Mouse (Mus musculus) midbrain, embryonic 12.5 days (tissue): ENCODE measurements at regions not wholly inside any gene's neighbourhood (a gene's known extent, or its start where the extent isn't known, plus 50 kb on each side); places are given as distances from the start of the nearest gene placed in this dataset.

Experiments used
- ATAC-seq: fragments of 200-750 bp; cut with Nextera tagmentation; 2 replicates; pipeline ENCODE4 v1.8.0; 2017; ENCODE audit warnings: low read depth, moderate TSS enrichment, moderate library complexity; ENCODE audit not compliant: low FRiP score
- H3K27ac ChIP-seq: fragments of 300-500 bp; sonication (generic); replicated peaks from 2 replicates; pipeline ENCODE4 v1.5.1; 2016; ENCODE audit warnings: mild to moderate bottlenecking
- H3K27me3 ChIP-seq: fragments of 300-500 bp; sonication (generic); 2 replicates; pipeline ENCODE4 v1.6.1; 2016; ENCODE audit warnings: mild to moderate bottlenecking
- H3K36me3 ChIP-seq: fragments of 300-500 bp; sonication (generic); 2 replicates; pipeline ENCODE4 v1.6.1; 2016
- H3K4me1 ChIP-seq: fragments of 300-500 bp; sonication (generic); 2 replicates; pipeline ENCODE4 v1.6.1; 2016
- H3K4me2 ChIP-seq: fragments of 300-500 bp; sonication (generic); replicated peaks from 2 replicates; pipeline ENCODE4 v1.6.1; 2016; ENCODE audit warnings: mild to moderate bottlenecking, moderate library complexity
- H3K4me3 ChIP-seq: fragments of 300-500 bp; sonication (generic); 2 replicates; pipeline ENCODE4 v1.5.1; 2016; ENCODE audit warnings: mild to moderate bottlenecking
- H3K9ac ChIP-seq: fragments of 300-500 bp; sonication (generic); replicated peaks from 2 replicates; pipeline ENCODE4 v1.6.1; 2016; ENCODE audit warnings: mild to moderate bottlenecking, moderate library complexity
- H3K9me3 ChIP-seq: fragments of 300-500 bp; sonication (generic); 2 replicates; pipeline ENCODE4 v1.6.1; 2016; ENCODE audit warnings: mild to moderate bottlenecking
- WGBS: fragments of 180-500 bp; shearing (Covaris S2); methylation state at CpG from one replicate; pipeline ENCODE4 v1.1.7; 2016; 5-methylcytosine and 5-hydroxymethylcytosine counted together

DNA sequence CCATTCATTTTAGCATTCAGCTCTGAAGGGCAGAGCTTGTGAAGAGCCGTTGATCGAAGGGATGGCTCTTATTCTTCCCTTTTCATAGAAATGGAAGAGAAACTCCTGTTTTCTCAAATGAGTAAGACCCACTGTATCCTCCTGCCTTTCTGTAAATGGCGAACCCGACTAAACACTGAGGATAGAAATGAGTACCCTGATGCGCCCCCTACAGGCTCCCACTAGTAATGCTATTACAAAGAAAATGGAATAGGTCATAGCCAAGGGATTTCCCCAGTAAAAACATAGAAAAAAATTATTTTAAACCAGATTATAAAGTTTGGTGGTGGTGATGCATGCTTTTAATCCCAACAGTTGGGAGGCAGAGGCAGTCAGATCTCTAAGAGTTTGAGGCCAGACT is 162.1 kb downstream of the Etnk1 start:
- H3K4me1 ChIP-seq = peaks cover 5% of the 10 kb centered on the region
- H3K27ac ChIP-seq = no peak overlapping the region
- H3K4me2 ChIP-seq = no peak overlapping the region
- H3K4me3 ChIP-seq = no peak overlapping the region
- no peaks in the 10 kb centered on the region for H3K9me3 ChIP-seq
- H3K27me3 ChIP-seq = no peaks in the 10 kb centered on the region
- H3K36me3 ChIP-seq = no peaks in the 10 kb centered on the region
- 82% methylated on average over 5 of the region's 5 CpGs for WGBS
- ATAC-seq = no peak
- H3K9ac ChIP-seq = no peak overlapping the region

DNA sequence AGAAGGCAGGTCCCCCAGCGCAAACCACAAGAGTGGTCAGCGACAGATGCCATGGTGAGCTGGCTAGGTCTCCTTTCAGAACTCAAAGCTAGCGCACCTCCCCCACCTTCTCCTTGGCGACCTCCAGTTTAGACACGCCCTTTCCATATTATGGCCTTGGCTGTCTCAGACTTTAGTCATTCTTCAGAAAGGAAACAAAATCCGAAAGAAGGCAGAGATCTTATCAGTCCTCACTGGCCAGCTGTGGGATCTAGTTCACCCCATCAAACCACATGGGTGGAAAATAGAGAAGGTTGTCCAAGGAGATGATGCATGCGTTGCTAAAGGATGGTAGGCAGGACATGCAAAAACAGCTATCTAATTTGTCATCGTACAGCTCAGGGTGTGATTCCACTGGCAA is 166.5 kb downstream of the Etnk1 start:
- Histone ChIP-seq H3K36me3 (no peaks in the 10 kb centered on the region), H3K4me3 (no peak overlapping the region), H3K4me1 (no peaks in the 10 kb centered on the region), H3K27ac (no peak overlapping the region), H3K4me2 (no peak overlapping the region), H3K9me3 (no peaks in the 10 kb centered on the region), H3K9ac (no peak overlapping the region), H3K27me3 (no peaks in the 10 kb centered on the region)
- ATAC-seq = no peak
- WGBS = 92% methylated on average over 8 of the region's 8 CpGs

DNA sequence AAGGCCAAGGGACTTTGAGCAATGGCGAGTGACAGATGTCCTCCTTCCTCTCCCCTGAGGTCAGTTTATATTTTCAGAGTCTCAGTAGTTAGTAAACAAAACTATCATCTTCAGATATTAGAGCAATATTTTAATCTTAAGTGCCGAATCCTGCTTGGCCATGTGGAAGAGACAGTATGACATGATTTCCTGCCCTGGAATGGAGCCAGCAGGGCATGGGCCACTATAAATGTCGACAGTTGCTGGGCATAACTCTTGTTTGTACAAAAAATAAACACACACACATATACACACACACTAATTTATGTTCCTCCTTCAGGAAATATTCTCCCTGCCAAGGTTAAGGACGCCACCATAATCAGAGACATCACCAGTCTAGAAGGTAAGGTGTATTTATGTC is 169.6 kb downstream of the Etnk1 start:
- H3K4me1 ChIP-seq = no peaks in the 10 kb centered on the region
- no peaks in the 10 kb centered on the region for H3K9me3 ChIP-seq
- no peak overlapping the region for H3K4me3 ChIP-seq
- H3K9ac ChIP-seq = no peak overlapping the region
- H3K27me3 ChIP-seq = no peaks in the 10 kb centered on the region
- 80% methylated on average over 4 of the region's 4 CpGs for WGBS
- H3K4me2 ChIP-seq = no peak overlapping the region
- no peak overlapping the region for H3K27ac ChIP-seq
- no peak for ATAC-seq
- no peaks in the 10 kb centered on the region for H3K36me3 ChIP-seq

DNA sequence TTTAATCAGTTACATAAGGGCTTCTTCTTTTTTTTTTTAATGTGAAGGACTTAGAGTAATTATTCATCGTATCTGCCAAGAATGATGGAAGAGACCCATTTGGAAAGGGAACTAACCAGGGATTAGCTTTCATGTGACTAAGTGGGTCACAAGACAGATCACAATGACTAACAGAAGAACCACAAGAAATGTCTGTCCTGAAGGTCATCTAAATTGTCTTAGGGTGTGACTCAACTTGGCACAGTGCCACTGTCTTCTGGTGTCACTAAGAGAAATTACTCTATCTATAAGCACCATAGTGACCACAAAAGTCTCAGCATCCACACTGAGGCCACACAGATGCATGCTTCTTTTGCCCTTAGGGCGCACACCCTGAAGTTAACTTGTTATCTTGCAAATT is 182.0 kb downstream of the Etnk1 start:
- ATAC-seq = no peak
- no peak overlapping the region for H3K4me2 ChIP-seq
- WGBS = 95% methylated on average over 2 of the region's 2 CpGs

DNA sequence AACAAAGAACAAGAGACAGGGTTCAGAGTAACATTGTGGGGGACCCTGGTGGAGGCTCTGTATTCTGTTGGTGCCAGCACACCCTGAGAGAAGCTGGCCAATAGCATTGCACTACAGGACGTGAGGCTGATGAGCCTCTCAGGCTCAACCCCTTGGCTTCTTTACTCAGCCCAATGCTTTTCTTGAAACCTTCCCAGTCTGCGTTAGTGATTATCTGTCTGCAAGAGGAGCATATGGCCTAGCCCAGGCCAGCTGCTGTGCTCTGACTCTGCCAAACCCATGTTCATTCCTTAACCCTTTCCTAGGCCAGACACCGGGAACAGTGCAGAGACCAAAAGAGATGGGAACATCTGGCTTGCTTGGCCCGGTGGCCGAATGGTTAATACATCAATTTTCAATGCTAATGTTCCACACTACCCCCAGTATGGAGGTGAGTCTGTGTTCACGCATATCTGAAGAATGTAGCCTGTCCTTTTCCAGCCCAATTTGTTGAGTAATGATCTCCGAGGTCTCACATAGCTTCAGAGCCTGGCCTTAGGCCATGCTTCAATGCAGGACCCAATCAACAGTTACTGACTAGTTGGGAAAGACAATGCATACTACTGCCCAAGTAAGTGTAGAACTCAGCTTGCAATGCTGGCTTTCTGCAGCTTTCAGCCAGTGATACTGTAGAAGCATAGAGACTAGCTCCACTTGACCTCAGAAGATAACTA is 192.5 kb downstream of the Etnk1 start:
- 70% methylated on average over 7 of the region's 7 CpGs for WGBS
- Histone ChIP-seq H3K27ac (no peak overlapping the region), H3K9me3 (no peaks in the 10 kb centered on the region)

More for the DNA sequence above, 182.0 kb downstream of the Etnk1 start:
- H3K27ac ChIP-seq = no peak overlapping the region
- no peaks in the 10 kb centered on the region for H3K27me3 ChIP-seq
- H3K4me1 ChIP-seq = no peaks in the 10 kb centered on the region
- H3K9ac ChIP-seq = no peak overlapping the region
- no peak overlapping the region for H3K4me3 ChIP-seq
- no peaks in the 10 kb centered on the region for H3K36me3 ChIP-seq
- no peaks in the 10 kb centered on the region for H3K9me3 ChIP-seq

DNA sequence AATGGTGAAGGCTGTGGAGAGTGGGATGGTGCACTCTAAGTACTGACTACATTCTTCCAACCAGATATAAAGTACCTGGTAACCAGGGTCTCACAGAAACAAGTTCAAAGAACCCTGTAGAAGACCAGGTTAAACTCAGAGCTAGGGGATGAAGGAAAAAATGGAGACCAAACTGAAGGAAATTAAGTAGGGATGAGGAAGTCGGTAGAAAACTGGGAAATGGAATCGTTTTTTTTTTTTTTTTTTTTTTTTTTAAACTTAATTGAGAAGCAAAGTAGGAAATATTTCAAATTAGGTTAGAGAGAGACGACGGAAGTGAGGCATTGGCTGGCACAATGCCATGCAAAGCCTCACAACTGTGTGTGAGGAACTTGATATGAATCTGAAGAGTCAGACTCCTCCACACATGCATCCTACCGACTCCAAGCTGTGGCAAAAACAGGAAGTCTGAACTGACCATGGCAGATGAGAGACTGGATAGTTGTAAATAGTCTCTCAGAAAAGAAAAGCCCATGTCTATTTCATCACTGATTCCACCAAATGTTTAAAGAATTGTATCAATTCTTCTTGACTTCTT is 194.2 kb downstream of the Etnk1 start:
- Histone ChIP-seq H3K4me2 (no peak overlapping the region), H3K9ac (no peak overlapping the region), H3K4me3 (no peak overlapping the region), H3K36me3 (no peaks in the 10 kb centered on the region), H3K27ac (no peak overlapping the region), H3K9me3 (no peaks in the 10 kb centered on the region), H3K27me3 (no peaks in the 10 kb centered on the region), H3K4me1 (no peaks in the 10 kb centered on the region)
- ATAC-seq = no peak
- 84% methylated on average over 5 of the region's 5 CpGs for WGBS

More for the DNA sequence above, 192.5 kb downstream of the Etnk1 start:
- Histone ChIP-seq H3K4me2 (no peak overlapping the region), H3K9ac (no peak overlapping the region), H3K36me3 (no peaks in the 10 kb centered on the region), H3K4me3 (no peak overlapping the region), H3K4me1 (no peaks in the 10 kb centered on the region), H3K27me3 (no peaks in the 10 kb centered on the region)
- ATAC-seq = peak; percentile 82

DNA sequence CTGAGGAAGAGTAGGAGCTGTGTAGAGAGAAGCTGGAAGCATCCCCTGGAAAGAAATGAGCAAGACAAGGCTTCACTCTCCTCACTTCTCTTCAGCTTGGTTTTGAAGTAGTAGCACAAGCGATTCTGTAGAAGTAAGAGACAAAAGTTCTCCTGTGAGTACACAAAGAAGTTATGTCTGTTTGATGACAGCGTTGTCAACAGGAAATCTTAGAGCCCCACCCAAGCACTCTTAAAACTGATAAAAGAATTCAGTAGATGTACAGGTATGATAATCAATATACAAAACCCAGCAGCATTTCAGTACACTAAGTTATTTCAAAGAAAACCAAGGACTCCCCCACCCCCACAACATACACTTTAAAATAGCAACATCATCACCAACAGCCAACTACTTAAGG is 194.9 kb downstream of the Etnk1 start:
- Histone ChIP-seq H3K9ac (no peak overlapping the region), H3K27me3 (no peaks in the 10 kb centered on the region), H3K4me3 (no peak overlapping the region), H3K4me2 (no peak overlapping the region), H3K9me3 (no peaks in the 10 kb centered on the region), H3K27ac (no peak overlapping the region), H3K36me3 (no peaks in the 10 kb centered on the region), H3K4me1 (no peaks in the 10 kb centered on the region)
- WGBS = 98% methylated on average over 2 of the region's 2 CpGs
- ATAC-seq = no peak

DNA sequence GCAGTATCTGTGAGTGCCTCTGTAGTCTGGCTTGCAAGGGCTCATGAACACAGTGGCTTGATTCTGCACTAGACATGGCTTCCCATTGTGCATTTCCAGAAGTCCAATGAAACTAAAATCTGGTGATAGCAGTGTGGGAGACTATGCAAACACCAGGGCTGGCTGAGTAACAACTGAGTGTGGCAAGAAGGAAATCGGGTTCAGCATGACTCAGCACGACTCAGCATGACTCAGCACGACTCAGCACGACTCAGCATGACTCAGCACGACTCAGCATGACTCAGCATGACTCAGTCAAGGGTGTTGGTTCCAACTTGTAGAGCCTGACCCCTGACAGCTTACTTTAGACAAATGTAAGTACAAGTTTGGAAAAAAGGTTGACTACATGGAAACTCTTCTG is 198.8 kb downstream of the Etnk1 start:
- no peak for ATAC-seq
- H3K9me3 ChIP-seq = no peaks in the 10 kb centered on the region
- no peak overlapping the region for H3K27ac ChIP-seq
- no peak overlapping the region for H3K4me3 ChIP-seq
- H3K4me2 ChIP-seq = no peak overlapping the region
- H3K27me3 ChIP-seq = no peaks in the 10 kb centered on the region
- peaks cover 8% of the 10 kb centered on the region; the same call in 1 of the 2 replicates for H3K4me1 ChIP-seq
- no peaks in the 10 kb centered on the region for H3K36me3 ChIP-seq
- 90% methylated on average over 5 of the region's 5 CpGs for WGBS
- no peak overlapping the region for H3K9ac ChIP-seq

DNA sequence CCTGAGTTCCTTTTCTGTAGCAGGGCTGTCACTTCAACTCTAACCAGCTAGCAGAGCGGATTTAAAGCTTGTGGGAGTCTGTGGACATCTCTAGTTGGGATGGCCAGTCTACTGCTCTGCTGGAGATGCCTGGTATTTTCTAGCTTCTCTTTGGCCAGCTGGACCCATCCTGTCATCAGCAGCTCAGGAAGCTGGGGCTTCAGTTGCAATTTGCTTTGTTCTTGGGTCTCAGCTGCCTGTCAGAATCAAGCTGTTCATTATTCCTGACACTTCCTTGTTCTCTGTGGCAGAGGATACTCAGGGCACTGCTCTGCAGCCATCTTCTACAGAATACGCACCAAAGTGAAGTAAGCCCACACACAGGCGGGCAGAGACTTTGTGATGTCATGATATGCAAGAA is 200.8 kb downstream of the Etnk1 start:
- Histone ChIP-seq H3K27ac (0 out of 2 replicates have a peak overlapping the region, but pooled peaks have one; percentile 3), H3K9me3 (no peaks in the 10 kb centered on the region), H3K4me1 (peaks cover 17% of the 10 kb centered on the region), H3K9ac (no peak overlapping the region), H3K4me3 (no peak overlapping the region), H3K36me3 (no peaks in the 10 kb centered on the region), H3K27me3 (no peaks in the 10 kb centered on the region), H3K4me2 (no peak overlapping the region)
- peak; percentile 58; the same call in 1 of the 2 replicates for ATAC-seq
- 63% methylated on average over 3 of the region's 3 CpGs for WGBS

DNA sequence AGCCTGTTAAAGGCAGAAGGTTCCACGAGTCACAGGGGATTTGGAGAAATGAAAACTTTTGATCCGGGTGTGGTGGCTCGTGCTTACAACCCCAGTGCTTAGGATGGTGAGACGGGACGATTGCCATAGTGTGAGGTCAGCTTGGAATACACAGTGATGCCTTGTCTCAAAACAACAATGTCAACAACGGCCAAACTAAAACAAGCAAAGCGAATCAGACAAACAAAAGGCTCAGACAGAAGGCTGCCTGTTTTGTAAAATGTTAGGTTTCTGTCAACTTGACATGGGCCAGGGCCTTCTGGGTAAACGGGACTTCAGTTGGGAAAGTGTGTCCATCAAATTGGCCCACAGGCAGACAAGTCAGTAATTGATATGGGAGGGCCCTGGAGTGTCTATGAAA is 201.6 kb downstream of the Etnk1 start:
- Histone ChIP-seq H3K36me3 (no peaks in the 10 kb centered on the region), H3K27ac (no peak overlapping the region), H3K9ac (no peak overlapping the region), H3K4me2 (no peak overlapping the region), H3K27me3 (no peaks in the 10 kb centered on the region), H3K4me1 (peaks cover 19% of the 10 kb centered on the region), H3K4me3 (no peak overlapping the region), H3K9me3 (no peaks in the 10 kb centered on the region)
- no peak for ATAC-seq
- 73% methylated on average over 8 of the region's 8 CpGs for WGBS

DNA sequence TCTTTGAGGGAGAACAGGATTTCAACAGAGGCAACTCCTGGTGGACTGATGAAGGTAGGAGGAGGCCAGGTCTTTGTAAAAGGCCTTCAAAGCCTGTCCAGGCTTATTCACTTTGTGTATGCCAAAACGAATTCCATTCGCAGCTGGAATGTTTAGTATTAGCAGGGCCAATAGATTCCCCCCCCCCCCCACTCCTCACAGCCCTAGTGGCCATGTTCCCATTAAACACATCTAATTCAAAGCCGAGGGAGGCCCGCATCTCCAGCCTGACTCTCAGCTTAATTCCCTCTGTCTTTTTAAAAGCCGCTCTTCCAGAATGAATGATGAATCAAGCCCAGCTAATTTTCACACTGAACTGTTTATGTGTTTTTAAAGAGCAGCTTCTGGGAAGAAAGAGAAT is 205.5 kb downstream of the Etnk1 start:
- no peak overlapping the region for H3K9ac ChIP-seq
- H3K27ac ChIP-seq = no peak overlapping the region
- 17% methylated on average over 5 of the region's 5 CpGs for WGBS
- H3K4me3 ChIP-seq = no peak overlapping the region
- no peaks in the 10 kb centered on the region for H3K36me3 ChIP-seq
- no peak overlapping the region for H3K4me2 ChIP-seq
- no peaks in the 10 kb centered on the region; the same call in 1 of the 2 replicates for H3K27me3 ChIP-seq
- peaks cover 17% of the 10 kb centered on the region for H3K4me1 ChIP-seq
- peak; percentile 57; the same call in 1 of the 2 replicates for ATAC-seq
- H3K9me3 ChIP-seq = no peaks in the 10 kb centered on the region

DNA sequence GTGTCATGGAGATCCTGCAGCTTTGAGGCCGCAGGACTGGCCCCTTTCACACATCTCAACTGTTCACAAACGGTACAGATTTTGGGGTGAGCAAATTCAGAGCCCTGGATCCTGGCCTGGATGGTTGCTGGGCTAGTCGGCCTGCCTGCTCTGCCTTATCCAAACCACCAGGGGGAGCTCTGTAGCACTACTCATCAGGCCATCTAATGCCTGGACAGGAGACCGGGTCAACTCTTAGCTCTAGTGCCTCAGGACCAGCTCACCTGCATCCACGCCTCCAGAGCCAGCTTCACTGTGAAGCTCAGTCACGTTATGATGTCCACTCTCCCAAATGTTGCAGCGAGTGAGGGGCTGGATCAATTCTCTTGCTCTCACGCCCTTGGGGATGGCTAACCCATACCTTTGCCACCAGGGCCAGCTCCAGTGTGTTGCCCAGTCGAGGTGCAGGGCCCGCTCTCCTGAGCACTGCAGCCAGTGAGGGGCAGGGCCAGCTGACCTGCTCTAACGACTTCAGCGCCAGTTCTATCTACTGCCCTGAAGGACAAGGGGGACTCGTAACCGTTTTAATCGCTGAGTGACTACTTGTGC is 206.8 kb downstream of the Etnk1 start:
- peaks cover 11% of the 10 kb centered on the region for H3K4me1 ChIP-seq
- no peaks in the 10 kb centered on the region; the same call in 1 of the 2 replicates for H3K27me3 ChIP-seq
- ATAC-seq = peak; percentile 54
- no peak overlapping the region for H3K4me3 ChIP-seq
- no peaks in the 10 kb centered on the region for H3K36me3 ChIP-seq
- no peak overlapping the region for H3K4me2 ChIP-seq
- no peak overlapping the region for H3K27ac ChIP-seq
- H3K9me3 ChIP-seq = no peaks in the 10 kb centered on the region
- 57% methylated on average over 15 of the region's 15 CpGs for WGBS
- no peak overlapping the region for H3K9ac ChIP-seq
